Comparison of ENCODE assay signal across 21 mouse cellular contexts in the genomic region with DNA sequence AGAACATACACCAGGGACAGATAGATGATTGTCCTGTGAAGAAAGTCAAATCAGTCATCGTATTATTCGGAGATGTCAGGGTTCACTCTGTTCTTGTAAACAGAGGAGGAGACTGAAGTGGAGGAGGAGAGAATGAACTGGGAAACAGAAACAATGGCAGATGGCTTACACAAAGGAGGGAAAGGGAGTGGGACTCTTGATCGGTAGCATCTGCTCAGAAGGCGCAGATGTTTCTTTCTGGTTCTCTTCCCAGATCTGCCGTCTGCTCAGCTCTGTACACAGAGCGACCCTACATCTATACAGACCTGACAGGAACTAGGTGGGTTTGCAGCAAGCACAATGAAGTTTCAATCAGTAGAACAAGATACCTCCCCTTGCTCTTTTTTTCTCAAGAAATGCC. TPM values are rescaled to one million over a fixed set of nuclear protein-coding genes. Genes with fewer than 3 reads are reported as not detected.
A peak's percentile ranks its signal among the peaks of the same experiment; 100 is the strongest.
DNase-seq lines count a peak whose midpoint lies in the region; ATAC-seq and TF ChIP-seq lines count a peak whose summit lies in the region.
"Had no signal": no experiment of that assay in that cellular context is flagged by ENCODE, and none has a peak within 500 bp of the region (broad histone marks: within the 10 kb centered on the region; RNA-seq: fewer than 3 reads in every experiment).

No protein-coding gene starts in this region.

- H3K4me3 ChIP-seq in midbrain, postnatal 0 days (ENCODE audit: low read depth, low read length): no peak overlapping the region
- H3K4me3 ChIP-seq in midbrain, embryonic 11.5 days (ENCODE audit: low read depth, low read length): no peak overlapping the region
- no peak overlapping the region for H3K4me3 ChIP-seq in forebrain, postnatal 0 days (ENCODE audit: low read depth, low read length)
- H3K4me3 ChIP-seq in heart, adult 2 months: no peak overlapping the region
- H3K4me3 ChIP-seq: embryonic facial prominence, embryonic 12.5 days; gastrocnemius, adult 2 months; hindbrain, embryonic 15.5 days; liver, embryonic 15.5 days; megakaryocyte, embryonic 14.5 days; neural tube, embryonic 12.5 days had no signal

- H3K27ac ChIP-seq in midbrain, postnatal 0 days (ENCODE audit: low read depth, low read length): no peak overlapping the region
- no peak overlapping the region for H3K27ac ChIP-seq in midbrain, embryonic 11.5 days (ENCODE audit: low read depth, low read length)
- no peak overlapping the region for H3K27ac ChIP-seq in forebrain, postnatal 0 days (ENCODE audit: low read depth, low read length)
- H3K27ac ChIP-seq in heart, adult 2 months: no peak overlapping the region
- H3K27ac ChIP-seq: embryonic facial prominence, embryonic 12.5 days; gastrocnemius, adult 2 months; hindbrain, embryonic 15.5 days; liver, embryonic 15.5 days; neural tube, embryonic 12.5 days had no signal

- DNase-seq in frontal cortex, postnatal 25 days (ENCODE audit: low spot score in 2 of 2): no peak
- peak; percentile 71 for DNase-seq in midbrain, postnatal 0 days (ENCODE audit: low spot score)
- DNase-seq in midbrain, embryonic 11.5 days (ENCODE audit: low spot score, missing footprints): no peak
- DNase-seq in forebrain, postnatal 0 days: peak; percentile 74
- DNase-seq in layer of hippocampus, postnatal 14 days (ENCODE audit: low spot score in 2 of 2): peak; percentile 36 to 79
- DNase-seq in lung, postnatal 10 days: no peak
- no peak for DNase-seq in heart, adult 2 months
- DNase-seq: adrenal gland, postnatal 36 days; gastrocnemius, adult 2 months; kidney, adult 18-20 months; kidney, postnatal 10 days; thymus, postnatal 4 days had no signal

- no peak overlapping the region for H3K9ac ChIP-seq in midbrain, postnatal 0 days (replicated peaks; ENCODE audit: low read length, poor library complexity, severe bottlenecking)
- no peak overlapping the region for H3K9ac ChIP-seq in midbrain, embryonic 11.5 days (ENCODE audit: low read length)
- no peak overlapping the region for H3K9ac ChIP-seq in forebrain, postnatal 0 days
- H3K9ac ChIP-seq in heart, adult 2 months (ENCODE audit: low read depth, low read length): no peak overlapping the region
- H3K9ac ChIP-seq: embryonic facial prominence, embryonic 12.5 days; hindbrain, embryonic 15.5 days; liver, embryonic 15.5 days; neural tube, embryonic 12.5 days had no signal

- TF ChIP-seq POLR2A in heart, adult 2 months (IDR thresholded peaks at IDR 0.05; ENCODE audit: insufficient read depth, low read depth, low read length): no peak

- 82% methylated on average over 6 of the region's 6 CpGs for WGBS in midbrain, postnatal 0 days
- WGBS in midbrain, embryonic 11.5 days: 77% methylated on average over 6 of the region's 6 CpGs
- 60% methylated on average over 6 of the region's 6 CpGs for WGBS in forebrain, postnatal 0 days
- WGBS in heart, adult 2 months: 76% methylated on average over 6 of the region's 6 CpGs

- intact Hi-C loops in heart, adult 2 months (cut with DNase I): no loop called here

- peak; percentile 31; the same call in 1 of the 2 replicates for ATAC-seq in frontal cortex, adult (ENCODE audit: low TSS enrichment)
- ATAC-seq in midbrain, postnatal 0 days (ENCODE audit: low FRiP score): no peak; the same call in 1 of the 2 replicates
- no peak for ATAC-seq in midbrain, embryonic 11.5 days (ENCODE audit: low FRiP score)
- peak; percentile 94 for ATAC-seq in forebrain, postnatal 0 days
- ATAC-seq: lung, postnatal 0 days; Patski had no signal

- H3K4me1 ChIP-seq in midbrain, postnatal 0 days (ENCODE audit: insufficient read depth, low read length): no peaks in the 10 kb centered on the region
- H3K4me1 ChIP-seq in midbrain, embryonic 11.5 days (ENCODE audit: control insufficient read depth, insufficient read depth, low read length): no peaks in the 10 kb centered on the region
- H3K4me1 ChIP-seq in forebrain, postnatal 0 days (ENCODE audit: insufficient read depth): no peaks in the 10 kb centered on the region
- H3K4me1 ChIP-seq in heart, adult 2 months (ENCODE audit: control insufficient read depth, insufficient read depth, low read length): no peaks in the 10 kb centered on the region
- H3K4me1 ChIP-seq: embryonic facial prominence, embryonic 12.5 days; hindbrain, embryonic 15.5 days; liver, embryonic 15.5 days; neural tube, embryonic 12.5 days had no signal

- no peak for TF ChIP-seq CTCF in midbrain, postnatal 0 days (IDR thresholded peaks at IDR 0.05)
- no peak for TF ChIP-seq CTCF in forebrain, postnatal 0 days (IDR thresholded peaks at IDR 0.05; ENCODE audit: low read depth)
- no peak for TF ChIP-seq CTCF in heart, adult 2 months (IDR thresholded peaks at IDR 0.05)

- no peaks in the 10 kb centered on the region for H3K27me3 ChIP-seq in midbrain, postnatal 0 days (ENCODE audit: insufficient read depth, low read length)
- no peaks in the 10 kb centered on the region for H3K27me3 ChIP-seq in midbrain, embryonic 11.5 days (ENCODE audit: control insufficient read depth, insufficient read depth, low read length)
- H3K27me3 ChIP-seq in forebrain, postnatal 0 days (ENCODE audit: insufficient read depth, low read length): no peaks in the 10 kb centered on the region
- H3K27me3 ChIP-seq in heart, adult 2 months (ENCODE audit: control insufficient read depth, insufficient read depth, low read length): no peaks in the 10 kb centered on the region
- H3K27me3 ChIP-seq: embryonic facial prominence, embryonic 12.5 days; hindbrain, embryonic 15.5 days; neural tube, embryonic 12.5 days; Patski had no signal

- H3K9me3 ChIP-seq in midbrain, postnatal 0 days (ENCODE audit: low read length): no peaks in the 10 kb centered on the region
- no peaks in the 10 kb centered on the region for H3K9me3 ChIP-seq in midbrain, embryonic 11.5 days (ENCODE audit: control insufficient read depth, low read length)
- no peaks in the 10 kb centered on the region for H3K9me3 ChIP-seq in forebrain, postnatal 0 days (ENCODE audit: low read length)
- H3K9me3 ChIP-seq: embryonic facial prominence, embryonic 12.5 days; hindbrain, embryonic 15.5 days; liver, embryonic 15.5 days; neural tube, embryonic 12.5 days had no signal

- H3K4me2 ChIP-seq in midbrain, postnatal 0 days (ENCODE audit: low read depth, low read length, poor library complexity, severe bottlenecking): no peak overlapping the region
- no peak overlapping the region for H3K4me2 ChIP-seq in midbrain, embryonic 11.5 days
- H3K4me2 ChIP-seq in forebrain, postnatal 0 days (ENCODE audit: low read depth): no peak overlapping the region
- H3K4me2 ChIP-seq: embryonic facial prominence, embryonic 12.5 days; hindbrain, embryonic 15.5 days; liver, embryonic 15.5 days; neural tube, embryonic 12.5 days had no signal

- no peak for TF ChIP-seq EP300 in heart, adult 2 months (IDR thresholded peaks at IDR 0.05; ENCODE audit: insufficient read depth, low read depth, low read length)

- H3K36me3 ChIP-seq in midbrain, postnatal 0 days (ENCODE audit: insufficient read depth, low read length): no peaks in the 10 kb centered on the region
- no peaks in the 10 kb centered on the region for H3K36me3 ChIP-seq in midbrain, embryonic 11.5 days (ENCODE audit: control insufficient read depth, insufficient read depth, low read length)
- no peaks in the 10 kb centered on the region for H3K36me3 ChIP-seq in forebrain, postnatal 0 days (ENCODE audit: insufficient read depth)
- H3K36me3 ChIP-seq in heart, adult 2 months (ENCODE audit: control insufficient read depth, insufficient read depth, low read length): no peaks in the 10 kb centered on the region
- H3K36me3 ChIP-seq: embryonic facial prominence, embryonic 12.5 days; hindbrain, embryonic 15.5 days; liver, embryonic 15.5 days; neural tube, embryonic 12.5 days had no signal

- no peaks in the 10 kb centered on the region for H3K79me2 ChIP-seq in heart, adult 2 months (replicated peaks; ENCODE audit: control insufficient read depth, insufficient read depth, low read length)

RNA-seq across cellular contexts. Expression of a gene that starts 9.1 kb away (rescaled TPM):
- 21.1 and 24.8 TPM in 2 replicates for total RNA-seq in midbrain, postnatal 0 days (2014; rRNA removed)
- 19.7 and 23.8 TPM in 2 replicates for polyA plus RNA-seq in midbrain, postnatal 0 days (2015; fragmentation: Nextera tagmentation; extraction: Ambion mirVana)
- polyA plus RNA-seq in midbrain, embryonic 11.5 days (2014; fragmentation: Nextera tagmentation; extraction: Ambion mirVana): 1.5 and 1.7 TPM in 2 replicates
- total RNA-seq in forebrain, postnatal 0 days (2014; rRNA removed): 18.2 and 23.5 TPM in 2 replicates
- polyA plus RNA-seq in forebrain, postnatal 0 days (2015; fragmentation: Nextera tagmentation; extraction: Ambion mirVana): 21.1 and 23.9 TPM in 2 replicates
- total RNA-seq in layer of hippocampus, postnatal 14 days (2021): 10 to 100 TPM; 45.1 to 46.1 TPM
- total RNA-seq in heart, adult 2 months (2021): 1 to 10 TPM; 1.6 to 2.2 TPM
- polyA plus RNA-seq in heart, adult 2 months (2012; rRNA removed): 3.3 and 4.7 TPM in 2 replicates
- polyA plus RNA-seq: C2C12 had no signal

RNA-seq across cellular contexts. Expression of a gene that starts 52.5 kb away (rescaled TPM):
- total RNA-seq in midbrain, postnatal 0 days (2014; rRNA removed): 16.7 and 20.5 TPM in 2 replicates
- 63.8 and 70.0 TPM in 2 replicates for polyA plus RNA-seq in midbrain, postnatal 0 days (2015; fragmentation: Nextera tagmentation; extraction: Ambion mirVana)
- 73.6 and 85.6 TPM in 2 replicates for polyA plus RNA-seq in midbrain, embryonic 11.5 days (2014; fragmentation: Nextera tagmentation; extraction: Ambion mirVana)
- 25.1 and 26.0 TPM in 2 replicates for total RNA-seq in forebrain, postnatal 0 days (2014; rRNA removed)
- 40.7 and 66.0 TPM in 2 replicates for polyA plus RNA-seq in forebrain, postnatal 0 days (2015; fragmentation: Nextera tagmentation; extraction: Ambion mirVana)
- total RNA-seq in layer of hippocampus, postnatal 14 days (2021): 10 to 100 TPM; 33.1 to 33.4 TPM
- 10 to 100 TPM; 12.1 to 14.1 TPM for total RNA-seq in heart, adult 2 months (2021)
- polyA plus RNA-seq in heart, adult 2 months (2012; rRNA removed): 3.8 and 5.8 TPM in 2 replicates

Comparison
In these comparisons a context has a peak if more than half of its experiments do, and no peak if none do; other contexts are left out.
1. DNase-seq: peak in midbrain, postnatal 0 days (single experiment), forebrain, postnatal 0 days (single experiment) and layer of hippocampus, postnatal 14 days (2 of 2); none in frontal cortex, postnatal 25 days (0 of 2), midbrain, embryonic 11.5 days (single experiment), lung, postnatal 10 days (single experiment) and heart, adult 2 months (0 of 2).
2. ATAC-seq: peak in frontal cortex, adult (single experiment) and forebrain, postnatal 0 days (single experiment); none in midbrain, postnatal 0 days (single experiment) and midbrain, embryonic 11.5 days (single experiment).